Mouse (Mus musculus): ENCODE data around the gene Mcf2l. TPM values are rescaled to one million over a fixed set of nuclear protein-coding genes. Genes with fewer than 3 reads are reported as not detected.

Mcf2l gene
- polyA plus RNA-seq, 1 experiment from 2014 or later: 163 TPM

DNA sequence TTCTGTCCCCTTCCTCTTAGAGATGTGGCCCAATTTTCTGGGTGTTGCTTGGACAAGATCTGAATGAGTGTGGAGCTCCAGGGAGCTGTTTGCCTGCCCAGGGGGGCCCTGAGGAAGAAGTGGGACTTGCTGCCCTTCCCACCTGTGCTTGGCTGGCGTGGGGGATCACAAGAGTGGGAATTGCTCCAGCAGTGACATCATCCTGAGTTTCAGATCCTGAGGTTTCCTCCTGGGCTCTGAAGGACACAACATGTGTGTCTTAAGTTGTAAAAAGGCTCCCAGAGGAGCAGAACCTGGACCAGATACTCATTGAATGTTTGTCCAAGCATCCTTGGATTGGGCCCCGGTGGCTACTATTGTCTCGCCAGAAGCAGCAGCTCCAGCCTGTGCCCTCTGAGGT lies 43.4 kb downstream of the Mcf2l start:
- H3K27ac ChIP-seq (ENCODE audit: low read length): no peak overlapping the region
- no peaks in the 10 kb centered on the region for H3K27me3 ChIP-seq (replicated peaks; ENCODE audit: control insufficient read depth, insufficient read depth, low read length)
- no peaks in the 10 kb centered on the region for H3K36me3 ChIP-seq (ENCODE audit: control insufficient read depth, insufficient read depth)
- no peak for ATAC-seq
- H3K4me2 ChIP-seq (ENCODE audit: low read length): peak overlapping the region; percentile 69
- peak overlapping the region; percentile 47 for H3K9ac ChIP-seq (replicated peaks; ENCODE audit: low read depth, low read length)
- peaks cover 33% of the 10 kb centered on the region for H3K4me1 ChIP-seq (replicated peaks; ENCODE audit: control insufficient read depth, insufficient read depth, low read length)
- WGBS: 71% methylated on average over 3 of the region's 3 CpGs
- H3K4me3 ChIP-seq (replicated peaks; ENCODE audit: low read length): peak overlapping the region; percentile 41
- H3K9me3 ChIP-seq (ENCODE audit: control insufficient read depth, low read length): no peaks in the 10 kb centered on the region

- H3K4me2 ChIP-seq (ENCODE audit: low read length): peak overlapping the region; percentile 69
- no peaks in the 10 kb centered on the region for H3K27me3 ChIP-seq (replicated peaks; ENCODE audit: control insufficient read depth, insufficient read depth, low read length)
- H3K9ac ChIP-seq (replicated peaks; ENCODE audit: low read depth, low read length): no peak overlapping the region; the same call in 1 of the 2 replicates
- no peak for ATAC-seq
- no peaks in the 10 kb centered on the region for H3K36me3 ChIP-seq (ENCODE audit: control insufficient read depth, insufficient read depth)
- WGBS: 94% methylated on average over 4 of the region's 4 CpGs
- H3K9me3 ChIP-seq (ENCODE audit: control insufficient read depth, low read length): no peaks in the 10 kb centered on the region
- peak overlapping the region; percentile 41 for H3K4me3 ChIP-seq (replicated peaks; ENCODE audit: low read length)
- H3K4me1 ChIP-seq (replicated peaks; ENCODE audit: control insufficient read depth, insufficient read depth, low read length): peaks cover 33% of the 10 kb centered on the region
- H3K27ac ChIP-seq (ENCODE audit: low read length): no peak overlapping the region
These were observed 44.2 kb downstream of the Mcf2l start for GRCm38 (mm10) chr8:12917831-12918230.

- Histone ChIP-seq H3K9me3 (ENCODE audit: control insufficient read depth, low read length) (no peaks in the 10 kb centered on the region), H3K4me3 (replicated peaks; ENCODE audit: low read length) (no peak overlapping the region), H3K9ac (replicated peaks; ENCODE audit: low read depth, low read length) (no peak overlapping the region), H3K36me3 (ENCODE audit: control insufficient read depth, insufficient read depth) (no peaks in the 10 kb centered on the region), H3K27ac (ENCODE audit: low read length) (no peak overlapping the region), H3K4me1 (replicated peaks; ENCODE audit: control insufficient read depth, insufficient read depth, low read length) (peaks cover 26% of the 10 kb centered on the region), H3K27me3 (replicated peaks; ENCODE audit: control insufficient read depth, insufficient read depth, low read length) (no peaks in the 10 kb centered on the region), H3K4me2 (ENCODE audit: low read length) (no peak overlapping the region)
- no peak for ATAC-seq
- 92% methylated on average over 4 of the region's 4 CpGs for WGBS
These were observed 47.0 kb downstream of the Mcf2l start for GRCm38 (mm10) chr8:12920599-12920998.

- 87% methylated on average over 8 of the region's 8 CpGs for WGBS
- Histone ChIP-seq H3K36me3 (ENCODE audit: control insufficient read depth, insufficient read depth) (no peaks in the 10 kb centered on the region), H3K4me3 (replicated peaks; ENCODE audit: low read length) (no peak overlapping the region), H3K4me1 (replicated peaks; ENCODE audit: control insufficient read depth, insufficient read depth, low read length) (peaks cover 13% of the 10 kb centered on the region), H3K9ac (replicated peaks; ENCODE audit: low read depth, low read length) (no peak overlapping the region), H3K9me3 (ENCODE audit: control insufficient read depth, low read length) (no peaks in the 10 kb centered on the region), H3K27ac (ENCODE audit: low read length) (no peak overlapping the region), H3K27me3 (replicated peaks; ENCODE audit: control insufficient read depth, insufficient read depth, low read length) (no peaks in the 10 kb centered on the region), H3K4me2 (ENCODE audit: low read length) (no peak overlapping the region)
- ATAC-seq: no peak
These were observed 51.4 kb downstream of the Mcf2l start for GRCm38 (mm10) chr8:12925051-12925450.

DNA sequence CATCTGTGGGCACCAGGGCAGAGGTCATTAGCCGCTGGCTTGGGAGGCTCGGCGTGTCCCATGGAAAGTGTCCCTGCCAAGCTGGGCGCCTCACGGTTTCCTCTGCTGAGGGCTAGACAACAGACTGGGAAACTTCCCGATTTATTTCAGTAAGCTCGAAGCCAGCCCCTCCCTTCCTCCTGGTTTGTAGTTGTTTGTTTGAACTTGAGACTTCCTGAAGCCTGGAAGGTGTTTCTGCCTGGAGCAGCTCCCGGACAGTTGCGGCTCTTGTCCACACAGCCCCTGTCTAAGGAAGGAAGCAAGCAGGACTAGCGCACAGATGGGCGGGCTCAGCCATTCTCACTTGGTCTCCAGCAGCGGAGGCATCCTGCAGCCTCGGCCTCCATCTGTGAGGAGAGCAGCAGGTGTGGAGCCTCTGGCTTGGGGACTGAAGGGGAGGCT lies 52.4 kb downstream of the Mcf2l start:
- H3K4me2 ChIP-seq (ENCODE audit: low read length): no peak overlapping the region
- peaks cover 14% of the 10 kb centered on the region for H3K4me1 ChIP-seq (replicated peaks; ENCODE audit: control insufficient read depth, insufficient read depth, low read length)
- WGBS: 64% methylated on average over 13 of the region's 13 CpGs
- H3K9me3 ChIP-seq (ENCODE audit: control insufficient read depth, low read length): no peaks in the 10 kb centered on the region
- H3K4me3 ChIP-seq (replicated peaks; ENCODE audit: low read length): no peak overlapping the region
- no peak overlapping the region for H3K27ac ChIP-seq (ENCODE audit: low read length)
- H3K36me3 ChIP-seq (ENCODE audit: control insufficient read depth, insufficient read depth): no peaks in the 10 kb centered on the region
- no peaks in the 10 kb centered on the region for H3K27me3 ChIP-seq (replicated peaks; ENCODE audit: control insufficient read depth, insufficient read depth, low read length)
- no peak overlapping the region for H3K9ac ChIP-seq (replicated peaks; ENCODE audit: low read depth, low read length)
- no peak for ATAC-seq

GRCm38 (mm10) chr8:12927204-12927983 lies 53.8 kb downstream of the Mcf2l start:
- no peak overlapping the region for H3K9ac ChIP-seq (replicated peaks; ENCODE audit: low read depth, low read length)
- peaks cover 22% of the 10 kb centered on the region for H3K4me1 ChIP-seq (replicated peaks; ENCODE audit: control insufficient read depth, insufficient read depth, low read length)
- H3K4me3 ChIP-seq (replicated peaks; ENCODE audit: low read length): no peak overlapping the region
- no peak overlapping the region for H3K27ac ChIP-seq (ENCODE audit: low read length)
- H3K27me3 ChIP-seq (replicated peaks; ENCODE audit: control insufficient read depth, insufficient read depth, low read length): no peaks in the 10 kb centered on the region
- no peaks in the 10 kb centered on the region for H3K9me3 ChIP-seq (ENCODE audit: control insufficient read depth, low read length)
- WGBS: 59% methylated on average over 7 of the region's 7 CpGs
- H3K4me2 ChIP-seq (ENCODE audit: low read length): no peak overlapping the region
- no peaks in the 10 kb centered on the region for H3K36me3 ChIP-seq (ENCODE audit: control insufficient read depth, insufficient read depth)
- 0 out of 2 replicates have a peak, but pooled peaks have one; percentile 34 for ATAC-seq

GRCm38 (mm10) chr8:12928033-12928432 lies 54.4 kb downstream of the Mcf2l start:
- Histone ChIP-seq H3K4me1 (replicated peaks; ENCODE audit: control insufficient read depth, insufficient read depth, low read length) (peaks cover 23% of the 10 kb centered on the region), H3K36me3 (ENCODE audit: control insufficient read depth, insufficient read depth) (no peaks in the 10 kb centered on the region), H3K4me3 (replicated peaks; ENCODE audit: low read length) (no peak overlapping the region), H3K27ac (ENCODE audit: low read length) (no peak overlapping the region), H3K4me2 (ENCODE audit: low read length) (0 out of 2 replicates have a peak overlapping the region, but pooled peaks have one; percentile 7), H3K9ac (replicated peaks; ENCODE audit: low read depth, low read length) (no peak overlapping the region), H3K9me3 (ENCODE audit: control insufficient read depth, low read length) (no peaks in the 10 kb centered on the region), H3K27me3 (replicated peaks; ENCODE audit: control insufficient read depth, insufficient read depth, low read length) (no peaks in the 10 kb centered on the region)
- WGBS: 84% methylated on average over 8 of the region's 8 CpGs
- peak; percentile 29; the same call in 1 of the 2 replicates for ATAC-seq

DNA sequence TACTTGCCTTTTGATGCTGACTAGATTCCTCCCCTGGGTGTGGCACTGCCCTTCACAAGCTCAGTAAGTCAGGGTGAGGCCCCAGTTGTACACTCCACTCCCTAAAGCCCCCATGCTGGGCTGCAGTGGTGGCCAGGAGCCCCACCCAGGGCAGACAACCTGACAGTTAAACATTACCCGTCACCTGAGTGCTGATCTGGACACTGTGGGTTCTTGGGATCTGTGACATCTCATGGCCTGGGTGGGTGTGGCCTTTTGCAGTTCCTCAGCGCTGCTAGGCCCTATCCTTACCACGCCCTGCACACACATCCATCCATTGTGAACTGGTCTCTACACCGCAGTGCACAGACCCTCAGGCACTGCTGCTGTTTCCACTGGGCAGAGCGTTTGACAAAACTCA lies 55.3 kb downstream of the Mcf2l start:
- ATAC-seq: no peak
- Histone ChIP-seq H3K27ac (ENCODE audit: low read length) (no peak overlapping the region), H3K4me3 (replicated peaks; ENCODE audit: low read length) (no peak overlapping the region), H3K36me3 (ENCODE audit: control insufficient read depth, insufficient read depth) (no peaks in the 10 kb centered on the region), H3K4me1 (replicated peaks; ENCODE audit: control insufficient read depth, insufficient read depth, low read length) (peaks cover 26% of the 10 kb centered on the region), H3K27me3 (replicated peaks; ENCODE audit: control insufficient read depth, insufficient read depth, low read length) (no peaks in the 10 kb centered on the region), H3K9me3 (ENCODE audit: control insufficient read depth, low read length) (no peaks in the 10 kb centered on the region), H3K9ac (replicated peaks; ENCODE audit: low read depth, low read length) (no peak overlapping the region), H3K4me2 (ENCODE audit: low read length) (no peak overlapping the region)
- WGBS: 90% methylated on average over 5 of the region's 5 CpGs

- no peak overlapping the region for H3K4me2 ChIP-seq (ENCODE audit: low read length)
- peaks cover 26% of the 10 kb centered on the region for H3K4me1 ChIP-seq (replicated peaks; ENCODE audit: control insufficient read depth, insufficient read depth, low read length)
- H3K9ac ChIP-seq (replicated peaks; ENCODE audit: low read depth, low read length): no peak overlapping the region
- no peak overlapping the region for H3K27ac ChIP-seq (ENCODE audit: low read length)
- WGBS: 53% methylated on average over 5 of the region's 5 CpGs
- no peaks in the 10 kb centered on the region for H3K36me3 ChIP-seq (ENCODE audit: control insufficient read depth, insufficient read depth)
- no peak for ATAC-seq
- no peaks in the 10 kb centered on the region for H3K27me3 ChIP-seq (replicated peaks; ENCODE audit: control insufficient read depth, insufficient read depth, low read length)
- H3K9me3 ChIP-seq (ENCODE audit: control insufficient read depth, low read length): no peaks in the 10 kb centered on the region
- no peak overlapping the region for H3K4me3 ChIP-seq (replicated peaks; ENCODE audit: low read length)
These were observed 56.7 kb downstream of the Mcf2l start for GRCm38 (mm10) chr8:12930290-12930689.

All from forebrain, embryonic 16.5 days (tissue).